Mouse (Mus musculus): Measurements from ENCODE around the gene H2-D1.
A peak's percentile ranks its signal among the peaks of the same experiment; 100 is the strongest.

DNA sequence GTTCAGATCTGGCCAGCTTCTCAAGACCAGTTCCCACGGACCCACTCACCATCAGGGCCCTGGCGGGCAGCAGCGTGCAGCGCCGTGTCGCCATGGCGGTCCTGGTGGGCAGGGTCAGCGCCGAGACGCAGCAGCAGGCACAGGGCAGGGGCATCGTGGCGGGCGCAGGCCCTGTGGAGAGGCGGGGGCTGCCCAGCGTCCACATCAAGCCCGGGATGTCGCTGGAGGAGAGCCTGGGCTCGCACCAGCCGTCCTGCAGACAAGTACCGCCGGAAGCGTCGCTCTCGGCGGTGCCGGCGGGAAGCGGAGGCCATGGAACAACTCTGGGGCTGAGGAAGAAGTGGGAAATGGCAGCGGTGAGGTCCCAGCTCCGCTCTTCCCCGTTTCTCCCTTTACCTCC lies 27.6 kb upstream of the H2-D1 start:
- TF ChIP-seq POLR2A (IDR thresholded peaks at IDR 0.05; ENCODE audit: insufficient read length, low read depth) (peak; percentile 85), MYOG (IDR thresholded peaks at IDR 0.05; ENCODE audit: control insufficient read depth in 1 of 3, insufficient read depth in 1 of 3, insufficient read length in 2 of 3, low read depth in 2 of 3) (peak in 2 of 3 experiments; percentile 21 to 43), MAX (IDR thresholded peaks at IDR 0.05; ENCODE audit: low read depth) (no peak), TCF12 (IDR thresholded peaks at IDR 0.05; ENCODE audit: insufficient read depth, poor library complexity, severe bottlenecking) (no peak)

Data from myocyte (in vitro differentiated cells).